Mouse (Mus musculus): ENCODE measurements around the gene Sox5.

- TF ChIP-seq CTCF (IDR thresholded peaks at IDR 0.05; ENCODE audit: borderline replicate concordance, insufficient read depth, low read length) (no peak), POLR2A (IDR thresholded peaks at IDR 0.05; ENCODE audit: low read depth, low read length) (no peak)
These were observed 886.7 kb downstream of the Sox5 start for GRCm38 (mm10) chr6:143895092-143895491.

All from embryonic fibroblast, embryonic 13.5 days (primary cell).